Mouse (Mus musculus) MEL (cell line): ENCODE measurements around the gene Hcfc2. TPM values are rescaled to one million over a fixed set of nuclear protein-coding genes. Genes with fewer than 3 reads are reported as not detected.
A peak's percentile ranks its signal among the peaks of the same experiment; 100 is the strongest.

Experiments used
- DNase-seq: peaks from one replicate; pipeline ENCODE4 v3.0.0; 2011; ENCODE audit warnings: low read depth, low spot score
- H3K27ac ChIP-seq: 2 replicates; pipeline ENCODE4 v1.5.1; 2012; ENCODE audit warnings: low read depth, mild to moderate bottlenecking, control low read depth, low read length, moderate library complexity; ENCODE audit not compliant: control insufficient read depth
- H3K27me3 ChIP-seq, 2 experiments: fragments of 150-350 bp in 1 of 2; sonication (generic) in 1 of 2; 2 replicates each; pipeline ENCODE4 v1.6.1; 2012; ENCODE audit warnings: low read length in 2 of 2, mild to moderate bottlenecking in 2 of 2, improper control_type of control experiment in 1 of 2, moderate library complexity in 1 of 2; ENCODE audit not compliant: insufficient read depth in 2 of 2, control insufficient read depth in 1 of 2
- H3K36me3 ChIP-seq, 2 experiments: 2 replicates each; pipeline ENCODE4 v1.6.1; 2012 to 2014; ENCODE audit warnings: low read length in 2 of 2, improper control_type of control experiment in 1 of 2, inconsistent platforms in 1 of 2, mild to moderate bottlenecking in 1 of 2; ENCODE audit not compliant: insufficient read depth in 2 of 2, control insufficient read depth in 1 of 2
- H3K4me1 ChIP-seq, 2 experiments: fragments of 150-350 bp in 1 of 2; sonication (generic) in 1 of 2; 2 replicates each; pipeline ENCODE4 v1.6.1; 2012; ENCODE audit warnings: low read length in 2 of 2, improper control_type of control experiment in 1 of 2, mild to moderate bottlenecking in 1 of 2; ENCODE audit not compliant: insufficient read depth in 2 of 2, control insufficient read depth in 1 of 2
- H3K4me3 ChIP-seq, 2 experiments: fragments of 150-350 bp in 1 of 2; sonication (generic) in 1 of 2; 2 replicates each; pipeline ENCODE4 v1.5.1; 2012; ENCODE audit warnings: low read depth in 2 of 2, low read length in 2 of 2, mild to moderate bottlenecking in 2 of 2, moderate library complexity in 2 of 2, control low read depth in 1 of 2, improper control_type of control experiment in 1 of 2; ENCODE audit not compliant: control insufficient read depth in 1 of 2, insufficient read depth in 1 of 2
- H3K79me2 ChIP-seq: 2 replicates; pipeline ENCODE4 v1.6.1; 2012; ENCODE audit warnings: mild to moderate bottlenecking, low read length, moderate library complexity; ENCODE audit not compliant: control insufficient read depth, poor library complexity, insufficient read depth
- H3K9ac ChIP-seq: 2 replicates; pipeline ENCODE4 v1.6.1; 2012; ENCODE audit warnings: low read depth, mild to moderate bottlenecking, control low read depth, low read length, moderate library complexity; ENCODE audit not compliant: control insufficient read depth, poor library complexity, severe bottlenecking
- H3K9me3 ChIP-seq: fragments of 150-350 bp; sonication (generic); replicated peaks from 2 replicates; pipeline ENCODE4 v1.6.1; 2012; ENCODE audit warnings: mild to moderate bottlenecking, low read length, improper control_type of control experiment, moderate library complexity; ENCODE audit not compliant: insufficient read depth
- CTCF ChIP-seq, 3 experiments: IDR thresholded peaks in 2 of 3; conservative IDR thresholded peaks in 1 of 3; 2 replicates each; pipeline ENCODE4 v1.5.1; 2011 to 2012; ENCODE audit warnings: low read length in 3 of 3, low read depth in 2 of 3, mild to moderate bottlenecking in 2 of 3, improper control_type of control experiment in 1 of 3, inconsistent platforms in 1 of 3, mixed read lengths in 1 of 3, moderate library complexity in 1 of 3; ENCODE audit not compliant: control insufficient read depth in 1 of 3, insufficient read depth in 1 of 3, poor library complexity in 1 of 3, severe bottlenecking in 1 of 3
- ELF1 ChIP-seq: IDR thresholded peaks from 2 replicates; pipeline ENCODE4 v1.6.1; 2014; ENCODE audit warnings: low read depth, mild to moderate bottlenecking, inconsistent platforms, low read length, improper control_type of control experiment, moderate library complexity
- EP300 ChIP-seq, 2 experiments: IDR thresholded peaks; 2 replicates each; pipeline ENCODE4 v1.6.1; 2011; ENCODE audit warnings: improper control_type of control experiment in 2 of 2, low read length in 2 of 2, low read depth in 1 of 2, mild to moderate bottlenecking in 1 of 2
- ETS1 ChIP-seq: IDR thresholded peaks from 2 replicates; pipeline ENCODE4 v1.6.1; 2012; ENCODE audit warnings: low read depth, mild to moderate bottlenecking, inconsistent platforms, low read length, improper control_type of control experiment, moderate library complexity
- GATA1 ChIP-seq: IDR thresholded peaks from 2 replicates; pipeline ENCODE4 v1.6.1; 2011; ENCODE audit warnings: low read depth, low read length, improper control_type of control experiment
- HCFC1 ChIP-seq: IDR thresholded peaks from 2 replicates; pipeline ENCODE4 v1.6.1; 2012; ENCODE audit warnings: low read depth, mild to moderate bottlenecking, inconsistent platforms, low read length, improper control_type of control experiment, moderate library complexity
- KAT2A ChIP-seq: conservative IDR thresholded peaks from 2 replicates; pipeline ENCODE4 v1.6.1; 2012; ENCODE audit warnings: low read depth, low read length, improper control_type of control experiment, inconsistent platforms
- MAFK ChIP-seq: IDR thresholded peaks from 2 replicates; pipeline ENCODE4 v1.6.1; 2011; ENCODE audit warnings: low read depth, mild to moderate bottlenecking, low read length, improper control_type of control experiment, borderline replicate concordance
- MAZ ChIP-seq: IDR thresholded peaks from 2 replicates; pipeline ENCODE4 v1.6.1; 2012; ENCODE audit warnings: low read depth, mild to moderate bottlenecking, inconsistent platforms, low read length, improper control_type of control experiment
- NELFE ChIP-seq: IDR thresholded peaks from 2 replicates; pipeline ENCODE4 v1.6.1; 2011; ENCODE audit warnings: low read depth, low read length, improper control_type of control experiment
- NRF1 ChIP-seq: IDR thresholded peaks from 2 replicates; pipeline ENCODE4 v1.6.1; 2014; ENCODE audit warnings: low read depth, mild to moderate bottlenecking, inconsistent platforms, low read length, improper control_type of control experiment, moderate library complexity; ENCODE audit not compliant: poor library complexity, insufficient read depth, severe bottlenecking
- POLR2AphosphoS2 ChIP-seq: IDR thresholded peaks from 2 replicates; pipeline ENCODE4 v1.6.1; 2011; ENCODE audit warnings: low read length, improper control_type of control experiment
- POLR2AphosphoS5 ChIP-seq: IDR thresholded peaks from 2 replicates; pipeline ENCODE4 v1.6.1; 2012; ENCODE audit warnings: low read depth, borderline replicate concordance, mild to moderate bottlenecking, inconsistent platforms, low read length, moderate library complexity, mixed read lengths
- RAD21 ChIP-seq: IDR thresholded peaks from 2 replicates; pipeline ENCODE4 v1.6.1; 2011; ENCODE audit warnings: mild to moderate bottlenecking, low read depth, low read length, improper control_type of control experiment
- RCOR1 ChIP-seq: IDR thresholded peaks from 2 replicates; pipeline ENCODE4 v1.6.1; 2012; ENCODE audit warnings: low read depth, mild to moderate bottlenecking, inconsistent platforms, low read length, improper control_type of control experiment
- SIN3A ChIP-seq: IDR thresholded peaks from 2 replicates; pipeline ENCODE4 v1.6.1; 2012; ENCODE audit warnings: low read length, improper control_type of control experiment, inconsistent platforms
- SMC3 ChIP-seq: IDR thresholded peaks from 2 replicates; pipeline ENCODE4 v1.6.1; 2011; ENCODE audit warnings: low read depth, low read length, improper control_type of control experiment
- TAL1 ChIP-seq: IDR thresholded peaks from 2 replicates; pipeline ENCODE4 v1.6.1; 2012; ENCODE audit warnings: mild to moderate bottlenecking, inconsistent platforms, low read length, moderate library complexity, mixed read lengths
- TBP ChIP-seq: IDR thresholded peaks from 2 replicates; pipeline ENCODE4 v1.8.0; 2011; ENCODE audit warnings: low read depth, low read length, improper control_type of control experiment
- UBTF ChIP-seq: IDR thresholded peaks from 2 replicates; pipeline ENCODE4 v1.6.1; 2012; ENCODE audit warnings: low read depth, mild to moderate bottlenecking, inconsistent platforms, low read length, improper control_type of control experiment, moderate library complexity, borderline replicate concordance; ENCODE audit not compliant: insufficient read depth
- ZC3H11A ChIP-seq: IDR thresholded peaks from 2 replicates; pipeline ENCODE4 v1.6.1; 2012; ENCODE audit warnings: low read depth, mild to moderate bottlenecking, inconsistent platforms, low read length, improper control_type of control experiment
- ZKSCAN1 ChIP-seq: IDR thresholded peaks from 2 replicates; pipeline ENCODE4 v1.6.1; 2012; ENCODE audit warnings: low read depth, mild to moderate bottlenecking, inconsistent platforms, low read length, improper control_type of control experiment, moderate library complexity
- ZMIZ1 ChIP-seq: IDR thresholded peaks from 2 replicates; pipeline ENCODE4 v1.6.1; 2012; ENCODE audit warnings: low read depth, mild to moderate bottlenecking, inconsistent platforms, low read length, improper control_type of control experiment, moderate library complexity
- polyA plus RNA-seq, 2 experiments: library from polyadenylated mRNA; stranded (reverse) in 1 of 2; unstranded in 1 of 2; fragments of >175 nt in 1 of 2; fragments of >200 nt in 1 of 2; gene quantifications; 2 replicates each; pipeline versions ENCODE4 v1.2.1 to v1.2.4; 2012; ENCODE audit warnings: low replicate concordance in 2 of 2, low read depth in 1 of 2; ENCODE audit not compliant: insufficient read length in 2 of 2, insufficient read depth in 1 of 2, missing spikeins in 1 of 2
- total RNA-seq: library from RNA; depleted of rRNA; stranded (reverse); fragments of 300-350 nt; gene quantifications from 2 replicates; pipeline ENCODE4 v1.2.3, GENCODE M21; 2012

Gene Hcfc2
- total and polyA plus RNA-seq, 3 experiments: 20.9 to 21.0 TPM; not detected in 1

DNA sequence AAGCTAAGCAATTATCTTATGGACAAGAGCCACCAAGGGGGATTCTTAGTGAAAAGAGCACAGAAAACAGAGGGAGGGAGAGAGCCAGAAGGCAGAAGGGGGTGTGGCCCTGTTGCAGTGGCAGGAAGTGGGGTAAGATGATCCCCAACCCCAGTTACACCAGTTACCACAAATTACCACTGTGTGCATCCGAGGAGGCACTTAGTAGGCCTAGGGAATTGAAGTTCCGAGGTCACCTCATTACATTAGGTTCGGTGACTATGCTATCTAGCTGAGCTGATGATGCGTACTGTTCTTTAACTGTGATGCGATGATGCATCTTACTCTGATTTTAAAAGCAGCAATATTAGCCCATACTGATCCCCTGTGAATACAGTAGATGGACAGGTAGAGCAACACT, 63.7 kb downstream of the Hcfc2 start:
- no peak overlapping the region for H3K27ac ChIP-seq
- H3K9me3 ChIP-seq: no peaks in the 10 kb centered on the region
- peaks cover 27 to 30% of the 10 kb centered on the region in 2 experiments for H3K36me3 ChIP-seq
- no peaks in the 10 kb centered on the region for H3K27me3 ChIP-seq
- H3K9ac ChIP-seq: no peak overlapping the region
- H3K4me1 ChIP-seq: peaks cover 1 to 28% of the 10 kb centered on the region in 2 experiments; a peak in 3 of 4 replicates
- peaks cover 26% of the 10 kb centered on the region for H3K79me2 ChIP-seq
- peak; percentile 24 for DNase-seq
- TF ChIP-seq UBTF: no peak
- TF ChIP-seq POLR2AphosphoS5: no peak
- no peak for TF ChIP-seq CTCF (IDR thresholded peaks at IDR 0.05 in 2 of 3, conservative IDR thresholded peaks at IDR 0.05 in 1 of 3; ENCODE audit: control insufficient read depth in 1 of 3, insufficient read depth in 1 of 3, low read depth in 2 of 3, low read length in 3 of 3, poor library complexity in 1 of 3, severe bottlenecking in 1 of 3)
- TF ChIP-seq SIN3A: peak; percentile 21; the same call in 1 of the 2 replicates
- TF ChIP-seq TBP: no peak
- TF ChIP-seq NRF1: no peak
- no peak for TF ChIP-seq MAFK
- no peak for TF ChIP-seq ELF1
- peak; percentile 87 for TF ChIP-seq ZKSCAN1
- no peak for TF ChIP-seq RAD21
- TF ChIP-seq SMC3: no peak
- no peak for TF ChIP-seq EP300 (IDR thresholded peaks at IDR 0.05; ENCODE audit: low read depth in 1 of 2, low read length in 2 of 2)
- TF ChIP-seq MAZ: no peak
- TF ChIP-seq POLR2AphosphoS2: no peak
- TF ChIP-seq RCOR1: no peak
- no peak overlapping the region for H3K4me3 ChIP-seq

DNA sequence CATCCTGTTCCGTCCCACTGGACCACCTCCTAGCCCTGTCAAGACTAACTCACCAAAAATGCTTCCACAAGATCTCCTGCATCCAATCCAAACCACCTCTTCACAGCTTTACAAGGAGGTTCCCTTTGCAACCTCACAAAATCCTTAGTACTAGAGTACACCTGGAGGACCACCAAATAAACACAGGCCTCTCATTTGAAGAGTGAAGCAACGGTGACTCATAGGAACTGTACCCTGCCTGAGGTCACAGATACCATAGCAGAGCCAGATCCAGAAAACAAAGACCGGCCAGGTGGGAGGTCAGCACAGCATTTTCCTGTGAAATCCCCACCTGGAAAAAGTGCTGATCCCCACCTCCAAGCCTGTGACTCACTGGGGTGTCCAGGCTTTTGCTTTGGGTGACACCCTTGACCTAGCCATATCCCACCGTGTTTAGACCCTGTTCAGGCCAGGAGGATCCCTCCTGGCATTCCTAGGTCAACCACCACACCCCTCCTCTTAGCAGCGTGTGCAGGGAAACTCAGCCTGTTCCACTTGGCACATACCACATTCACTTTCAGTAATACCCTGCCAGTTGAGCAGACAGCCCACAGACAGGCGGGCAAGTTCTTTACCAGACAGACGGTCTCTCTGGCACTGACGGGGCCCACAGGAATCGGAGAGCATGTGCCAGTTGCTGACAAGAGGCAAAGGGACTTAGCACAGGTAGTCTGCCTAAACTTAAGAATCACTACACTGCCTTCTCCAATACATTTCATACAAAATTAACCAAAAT, 65.3 kb downstream of the Hcfc2 start:
- no peaks in the 10 kb centered on the region for H3K9me3 ChIP-seq
- H3K79me2 ChIP-seq: peaks cover 26% of the 10 kb centered on the region
- no peak overlapping the region for H3K9ac ChIP-seq
- H3K27me3 ChIP-seq: no peaks in the 10 kb centered on the region
- H3K27ac ChIP-seq: no peak overlapping the region
- no peak overlapping the region for H3K4me3 ChIP-seq
- no peak for DNase-seq
- peaks cover 13 to 32% of the 10 kb centered on the region in 2 experiments for H3K36me3 ChIP-seq
- peaks cover 2 to 30% of the 10 kb centered on the region in 2 experiments; a peak in 3 of 4 replicates for H3K4me1 ChIP-seq
- no peak for TF ChIP-seq MAFK
- TF ChIP-seq ZC3H11A: no peak
- TF ChIP-seq ELF1: no peak
- no peak for TF ChIP-seq ETS1
- TF ChIP-seq TAL1: no peak
- no peak for TF ChIP-seq KAT2A
- TF ChIP-seq HCFC1: no peak
- no peak for TF ChIP-seq RAD21
- no peak for TF ChIP-seq GATA1
- TF ChIP-seq NELFE: no peak
- TF ChIP-seq TBP: no peak
- no peak for TF ChIP-seq NRF1
- TF ChIP-seq ZMIZ1: no peak
